Mouse (Mus musculus) midbrain, embryonic 16.5 days (tissue): Measurements from ENCODE around the gene Ap1b1. TPM values are rescaled to one million over a fixed set of nuclear protein-coding genes. Genes with fewer than 3 reads are reported as not detected.

Source experiments
- ATAC-seq: fragments of 200-750 bp; cut with Nextera tagmentation; 2 replicates; pipeline ENCODE4 v1.8.0; 2017; ENCODE audit warnings: moderate TSS enrichment
- H3K27ac ChIP-seq: fragments of 300-500 bp; sonication (generic); 2 replicates; pipeline ENCODE4 v1.5.1; 2014; ENCODE audit warnings: mild to moderate bottlenecking, low read length, mixed read lengths
- H3K27me3 ChIP-seq: fragments of 300-500 bp; sonication (generic); 2 replicates; pipeline ENCODE4 v1.6.1; 2014; ENCODE audit warnings: low read depth, low read length, mixed read lengths; ENCODE audit not compliant: control insufficient read depth, insufficient read depth
- H3K36me3 ChIP-seq: fragments of 300-500 bp; sonication (generic); 2 replicates; pipeline ENCODE4 v1.6.1; 2014; ENCODE audit warnings: mild to moderate bottlenecking, low read length, moderate library complexity, mixed read lengths; ENCODE audit not compliant: control insufficient read depth, insufficient read depth
- H3K4me1 ChIP-seq: fragments of 300-500 bp; sonication (generic); 2 replicates; pipeline ENCODE4 v1.6.1; 2014; ENCODE audit warnings: mild to moderate bottlenecking, low read length, mixed read lengths; ENCODE audit not compliant: control insufficient read depth, insufficient read depth
- H3K4me2 ChIP-seq: fragments of 300-500 bp; sonication (generic); 2 replicates; pipeline ENCODE4 v1.6.1; 2014; ENCODE audit warnings: mild to moderate bottlenecking, low read length, mixed read lengths
- H3K4me3 ChIP-seq: fragments of 300-500 bp; sonication (generic); 2 replicates; pipeline ENCODE4 v1.5.1; 2014; ENCODE audit warnings: low read depth, mild to moderate bottlenecking, low read length, moderate library complexity, mixed read lengths
- H3K9ac ChIP-seq: fragments of 300-500 bp; sonication (generic); 2 replicates; pipeline ENCODE4 v1.6.1; 2014; ENCODE audit warnings: low read depth, low read length, mixed read lengths
- H3K9me3 ChIP-seq: fragments of 300-500 bp; sonication (generic); replicated peaks from 2 replicates; pipeline ENCODE4 v1.6.1; 2014; ENCODE audit warnings: mild to moderate bottlenecking, low read length, mixed read lengths; ENCODE audit not compliant: control insufficient read depth, poor library complexity, severe bottlenecking
- WGBS: fragments of 180-500 bp; shearing (Covaris S2); extraction: QIAGEN DNeasy Blood & Tissue Kit; methylation state at CpG from one replicate; pipeline ENCODE4 v1.1.7; 2014; 5-methylcytosine and 5-hydroxymethylcytosine counted together
- polyA plus RNA-seq: library from polyadenylated mRNA; unstranded; fragments of >200 nt; fragmentation: Nextera tagmentation; extraction: Ambion mirVana; gene quantifications from 2 replicates; pipeline ENCODE4 v1.2.1, GENCODE M21; 2015

The Ap1b1 gene
- polyA plus RNA-seq, 1 experiment from 2014 or later, result 108 TPM

- WGBS, result 92% methylated on average over 3 of the region's 3 CpGs
- no peak overlapping the region for H3K9ac ChIP-seq
- no peak overlapping the region for H3K27ac ChIP-seq
- no peaks in the 10 kb centered on the region for H3K4me1 ChIP-seq
- no peaks in the 10 kb centered on the region for H3K9me3 ChIP-seq
- no peak overlapping the region for H3K4me2 ChIP-seq
- ATAC-seq, result no peak
- H3K36me3 ChIP-seq, result peaks cover 66% of the 10 kb centered on the region
- no peaks in the 10 kb centered on the region for H3K27me3 ChIP-seq
- H3K4me3 ChIP-seq, result no peak overlapping the region
Observed at GRCm38 (mm10) chr11:5033136-5033535, 46.5 kb downstream of the Ap1b1 start.

GRCm38 (mm10) chr11:5035421-5035820 lies 48.8 kb downstream of the Ap1b1 start:
- Histone ChIP-seq H3K4me2 (no peak overlapping the region), H3K36me3 (peaks cover 61% of the 10 kb centered on the region), H3K27ac (no peak overlapping the region), H3K9ac (no peak overlapping the region), H3K4me3 (no peak overlapping the region), H3K4me1 (no peaks in the 10 kb centered on the region), H3K9me3 (no peaks in the 10 kb centered on the region), H3K27me3 (no peaks in the 10 kb centered on the region)
- ATAC-seq, result no peak
- WGBS, result 96% methylated on average over 4 of the region's 4 CpGs

GRCm38 (mm10) chr11:5037146-5037854 lies 50.7 kb downstream of the Ap1b1 start:
- no peak for ATAC-seq
- WGBS, result 85% methylated on average over 8 of the region's 8 CpGs
- H3K27me3 ChIP-seq, result no peaks in the 10 kb centered on the region

GRCm38 (mm10) chr11:5040585-5040984 lies 54.0 kb downstream of the Ap1b1 start:
- ATAC-seq, result no peak
- Histone ChIP-seq H3K4me2 (no peak overlapping the region), H3K9ac (no peak overlapping the region), H3K4me3 (no peak overlapping the region), H3K9me3 (no peaks in the 10 kb centered on the region), H3K27ac (no peak overlapping the region), H3K4me1 (no peaks in the 10 kb centered on the region), H3K27me3 (no peaks in the 10 kb centered on the region), H3K36me3 (peaks cover 31% of the 10 kb centered on the region)
- WGBS, result 95% methylated on average over 5 of the region's 5 CpGs

More at GRCm38 (mm10) chr11:5037146-5037854, 50.7 kb downstream of the Ap1b1 start:
- H3K4me1 ChIP-seq, result no peaks in the 10 kb centered on the region
- H3K9me3 ChIP-seq, result no peaks in the 10 kb centered on the region
- no peak overlapping the region for H3K4me3 ChIP-seq
- H3K36me3 ChIP-seq, result peaks cover 53% of the 10 kb centered on the region
- H3K9ac ChIP-seq, result no peak overlapping the region
- H3K27ac ChIP-seq, result no peak overlapping the region
- no peak overlapping the region for H3K4me2 ChIP-seq

- H3K27ac ChIP-seq, result no peak overlapping the region
- no peaks in the 10 kb centered on the region for H3K9me3 ChIP-seq
- H3K4me3 ChIP-seq, result no peak overlapping the region
- no peak overlapping the region for H3K9ac ChIP-seq
- H3K27me3 ChIP-seq, result no peaks in the 10 kb centered on the region
- no peak for ATAC-seq
- H3K4me2 ChIP-seq, result no peak overlapping the region
- WGBS, result 87% methylated on average over 18 of the region's 18 CpGs
- no peaks in the 10 kb centered on the region for H3K4me1 ChIP-seq
- H3K36me3 ChIP-seq, result peaks cover 31% of the 10 kb centered on the region
Observed at GRCm38 (mm10) chr11:5041144-5041780, 54.6 kb downstream of the Ap1b1 start.

- peaks cover 20% of the 10 kb centered on the region for H3K36me3 ChIP-seq
- no peak overlapping the region for H3K27ac ChIP-seq
- no peak overlapping the region for H3K4me3 ChIP-seq
- H3K4me1 ChIP-seq, result no peaks in the 10 kb centered on the region
- H3K4me2 ChIP-seq, result no peak overlapping the region
- no peaks in the 10 kb centered on the region for H3K9me3 ChIP-seq
- no peaks in the 10 kb centered on the region for H3K27me3 ChIP-seq
- 94% methylated on average over 8 of the region's 8 CpGs for WGBS
- no peak overlapping the region for H3K9ac ChIP-seq
- no peak for ATAC-seq
Observed at GRCm38 (mm10) chr11:5042645-5043381, 56.2 kb downstream of the Ap1b1 start.

GRCm38 (mm10) chr11:5046321-5046926 lies 59.8 kb downstream of the Ap1b1 start:
- ATAC-seq, result no peak
- 48% methylated on average over 12 of the region's 12 CpGs for WGBS

GRCm38 (mm10) chr11:5051629-5052028 lies 65.0 kb downstream of the Ap1b1 start:
- H3K9ac ChIP-seq, result no peak overlapping the region
- peaks cover 7% of the 10 kb centered on the region for H3K27me3 ChIP-seq
- H3K4me3 ChIP-seq, result no peak overlapping the region
- no peak overlapping the region for H3K27ac ChIP-seq
- WGBS, result 78% methylated on average over 10 of the region's 10 CpGs
- no peak overlapping the region for H3K4me2 ChIP-seq
- ATAC-seq, result no peak
- H3K4me1 ChIP-seq, result peaks cover 6% of the 10 kb centered on the region
- no peaks in the 10 kb centered on the region for H3K36me3 ChIP-seq
- H3K9me3 ChIP-seq, result no peaks in the 10 kb centered on the region

More at GRCm38 (mm10) chr11:5046321-5046926, 59.8 kb downstream of the Ap1b1 start:
- no peaks in the 10 kb centered on the region for H3K9me3 ChIP-seq
- H3K36me3 ChIP-seq, result peaks cover 6% of the 10 kb centered on the region; the same call in 1 of the 2 replicates
- no peaks in the 10 kb centered on the region for H3K4me1 ChIP-seq
- no peak overlapping the region for H3K4me2 ChIP-seq
- no peak overlapping the region for H3K4me3 ChIP-seq
- H3K27ac ChIP-seq, result no peak overlapping the region
- H3K27me3 ChIP-seq, result no peaks in the 10 kb centered on the region
- no peak overlapping the region for H3K9ac ChIP-seq
